Mouse (Mus musculus): ENCODE measurements around the gene Nsun5. TPM values are rescaled to one million over a fixed set of nuclear protein-coding genes. Genes with fewer than 3 reads are reported as not detected.
"Not testable (repeated sequence)": the region's sequence is repeated elsewhere in the genome, so short reads cannot be mapped to it uniquely, and the experiment has no call there.

The Nsun5 gene
- polyA plus RNA-seq, 1 experiment: 23.1 TPM

GRCm38 (mm10) chr5:135369196-135369595, 557 bp upstream of the Nsun5 start:
- DNase-seq (ENCODE audit: low read depth, low spot score): not testable (repeated sequence)
- WGBS: 48% methylated on average over 9 of the region's 9 CpGs

GRCm38 (mm10) chr5:135371195-135371594, 1.4 kb downstream of the Nsun5 start:
- WGBS: 91% methylated on average over 13 of the region's 13 CpGs
- no peak for DNase-seq (ENCODE audit: low read depth, low spot score)

- DNase-seq (ENCODE audit: low read depth, low spot score): no peak
- WGBS: 99% methylated on average over 5 of the region's 5 CpGs
These were observed 3.8 kb downstream of the Nsun5 start for GRCm38 (mm10) chr5:135373601-135374000.

GRCm38 (mm10) chr5:135375167-135375566, 5.4 kb downstream of the Nsun5 start:
- DNase-seq (ENCODE audit: low read depth, low spot score): no peak
- WGBS: 25% methylated on average over 8 of the region's 8 CpGs

GRCm38 (mm10) chr5:135376341-135376740, 6.6 kb downstream of the Nsun5 start:
- WGBS: 64% methylated on average over 2 of the region's 2 CpGs
- DNase-seq (ENCODE audit: low read depth, low spot score): no peak

- 96% methylated on average over 4 of the region's 4 CpGs for WGBS
- no peak for DNase-seq (ENCODE audit: low read depth, low spot score)
These were observed 10.9 kb downstream of the Nsun5 start for GRCm38 (mm10) chr5:135380681-135381080.

GRCm38 (mm10) chr5:135381356-135381925, 11.7 kb downstream of the Nsun5 start:
- WGBS: 94% methylated on average over 10 of the region's 10 CpGs
- DNase-seq (ENCODE audit: low read depth, low spot score): no peak

- 87% methylated on average over 7 of the region's 7 CpGs for WGBS
- no peak for DNase-seq (ENCODE audit: low read depth, low spot score)
These were observed 13.0 kb downstream of the Nsun5 start for GRCm38 (mm10) chr5:135382746-135383145.

GRCm38 (mm10) chr5:135383771-135384170, 14.0 kb downstream of the Nsun5 start:
- WGBS: 76% methylated on average over 10 of the region's 10 CpGs

GRCm38 (mm10) chr5:135394004-135394823, 24.5 kb downstream of the Nsun5 start, which contains the start of gene Pom121:
TSS of gene Pom121 (minus strand) at chr5:135394546.
- peak; percentile 47 for DNase-seq (ENCODE audit: low read depth, low spot score)
- under 1% methylated on average over 107 of the region's 110 CpGs for WGBS

More at GRCm38 (mm10) chr5:135383771-135384170, 14.0 kb downstream of the Nsun5 start:
- DNase-seq (ENCODE audit: low read depth, low spot score): no peak

- 57% methylated on average over 5 of the region's 5 CpGs for WGBS
- no peak for DNase-seq (ENCODE audit: low read depth, low spot score)
These were observed 26.1 kb downstream of the Nsun5 start for GRCm38 (mm10) chr5:135395826-135396225.

GRCm38 (mm10) chr5:135399382-135399781, 29.6 kb downstream of the Nsun5 start:
- no peak for DNase-seq (ENCODE audit: low read depth, low spot score)
- WGBS: 47% methylated on average over 6 of the region's 6 CpGs

- 4% methylated on average over 2 of the region's 2 CpGs for WGBS
- peak; percentile 51 for DNase-seq (ENCODE audit: low read depth, low spot score)
These were observed 30.5 kb downstream of the Nsun5 start for GRCm38 (mm10) chr5:135400244-135400643.

GRCm38 (mm10) chr5:135404623-135405022, 34.9 kb downstream of the Nsun5 start:
- 49% methylated on average over 20 of the region's 20 CpGs for WGBS
- no peak for DNase-seq (ENCODE audit: low read depth, low spot score)

- no peak for DNase-seq (ENCODE audit: low read depth, low spot score)
- WGBS: 76% methylated on average over 9 of the region's 9 CpGs
These were observed 35.7 kb downstream of the Nsun5 start for GRCm38 (mm10) chr5:135405437-135405836.

- DNase-seq (ENCODE audit: low read depth, low spot score): no peak
- WGBS: 77% methylated on average over 4 of the region's 4 CpGs
These were observed 38.4 kb downstream of the Nsun5 start for GRCm38 (mm10) chr5:135408114-135408513.

- WGBS: 87% methylated on average over 9 of the region's 9 CpGs
- DNase-seq (ENCODE audit: low read depth, low spot score): no peak
These were observed 40.5 kb downstream of the Nsun5 start for GRCm38 (mm10) chr5:135410266-135410665.
